Mouse (Mus musculus) G1E (cell line): ENCODE results near the gene Cactin.

Experiments
- CTCF ChIP-seq: IDR thresholded peaks from 2 replicates; pipeline ENCODE4 v1.5.1; 2012; ENCODE audit warnings: low read depth, low read length, inconsistent platforms, mixed read lengths
- GATA1 ChIP-seq: IDR thresholded peaks from 2 replicates; pipeline ENCODE4 v1.6.1; 2012; ENCODE audit warnings: borderline replicate concordance, low read length, inconsistent platforms, mixed read lengths
- GATA2 ChIP-seq: IDR thresholded peaks from 2 replicates; pipeline ENCODE4 v1.6.1; 2012; ENCODE audit warnings: low read depth, low read length, inconsistent platforms, borderline replicate concordance
- POLR2AphosphoS5 ChIP-seq: IDR thresholded peaks from 2 replicates; pipeline ENCODE4 v1.6.1; 2012; ENCODE audit warnings: low read depth, low read length, inconsistent platforms; ENCODE audit not compliant: insufficient replicate concordance
- TAL1 ChIP-seq: conservative IDR thresholded peaks from 2 replicates; pipeline ENCODE4 v1.6.1; 2012; ENCODE audit warnings: low read depth, low read length, inconsistent platforms, mixed read lengths

DNA sequence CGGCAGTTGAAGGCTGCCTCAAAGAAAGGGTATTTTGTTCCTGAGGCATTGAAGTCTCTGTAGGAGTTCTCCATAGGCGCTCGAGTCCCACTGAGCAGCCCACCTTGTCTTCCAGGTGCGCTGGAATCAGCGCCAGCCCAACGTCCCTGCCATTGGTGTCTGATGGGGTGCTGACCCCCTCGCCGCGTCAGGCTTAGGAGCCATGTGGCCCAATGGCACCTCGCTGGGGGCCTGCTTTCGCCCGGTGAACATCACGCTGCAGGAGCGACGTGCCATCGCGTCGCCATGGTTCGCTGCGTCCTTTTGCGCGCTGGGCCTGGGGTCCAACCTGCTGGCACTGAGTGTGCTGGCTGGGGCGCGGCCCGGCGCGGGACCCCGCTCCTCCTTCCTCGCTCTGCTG, 11.4 kb downstream of the Cactin start:
- no peak for TF ChIP-seq CTCF
- TF ChIP-seq TAL1: no peak
- no peak for TF ChIP-seq GATA1
- TF ChIP-seq POLR2AphosphoS5: no peak
- no peak for TF ChIP-seq GATA2
